Comparison of ENCODE assay signal across 12 mouse cellular contexts in the genomic region with DNA sequence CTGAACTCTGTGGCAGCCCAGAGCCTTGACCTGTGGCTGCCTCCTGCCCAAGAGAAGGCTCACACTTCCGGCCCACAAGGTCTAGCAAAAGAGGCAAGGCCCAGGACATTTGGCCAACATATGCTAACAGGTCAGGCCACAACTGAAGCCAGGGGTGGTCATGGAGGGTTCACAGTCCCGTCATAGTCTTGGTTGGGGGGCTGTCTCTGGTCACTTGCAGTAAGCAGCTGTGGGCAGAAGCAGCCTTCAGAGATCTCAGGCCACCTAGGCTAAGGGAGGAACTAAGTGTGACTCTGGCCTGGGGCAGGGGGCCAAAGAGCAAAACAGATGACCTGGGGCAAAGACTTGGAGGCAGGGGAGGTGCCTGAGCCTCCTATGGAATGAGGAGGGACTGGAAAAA.
DNase-seq lines count a peak whose midpoint lies in the region; ATAC-seq and TF ChIP-seq lines count a peak whose summit lies in the region.
"Had no signal": no experiment of that assay in that cellular context is flagged by ENCODE, and none has a peak within 500 bp of the region (broad histone marks: within the 10 kb centered on the region; RNA-seq: fewer than 3 reads in every experiment).

No protein-coding gene starts in this region.

- H3K4me3 ChIP-seq in cortical plate, adult 2 months (ENCODE audit: insufficient read depth, low read length), result peak overlapping the region; percentile 48; the same call in 1 of the 2 replicates
- no peak overlapping the region for H3K4me3 ChIP-seq in hindbrain, embryonic 12.5 days
- H3K4me3 ChIP-seq in midbrain, embryonic 15.5 days, result no peak overlapping the region
- no peak overlapping the region for H3K4me3 ChIP-seq in stomach, postnatal 0 days (ENCODE audit: low read depth, low read length)

- WGBS in hindbrain, embryonic 12.5 days, result 53% methylated on average over 2 of the region's 2 CpGs
- 68% methylated on average over 2 of the region's 2 CpGs for WGBS in midbrain, embryonic 15.5 days
- 86% methylated on average over 2 of the region's 2 CpGs for WGBS in stomach, postnatal 0 days

- H3K4me2 ChIP-seq in hindbrain, embryonic 12.5 days (replicated peaks), result 0 out of 2 replicates have a peak overlapping the region, but pooled peaks have one; percentile 3
- H3K4me2 ChIP-seq in midbrain, embryonic 15.5 days, result peak overlapping the region; percentile 76
- no peak overlapping the region for H3K4me2 ChIP-seq in stomach, postnatal 0 days (replicated peaks; ENCODE audit: low read depth)
- H3K4me2 ChIP-seq: liver, embryonic 11.5 days had no signal

- no peak overlapping the region for H3K27ac ChIP-seq in cortical plate, adult 2 months (ENCODE audit: insufficient read depth, low read length)
- peak overlapping the region; percentile 86 for H3K27ac ChIP-seq in hindbrain, embryonic 12.5 days
- H3K27ac ChIP-seq in midbrain, embryonic 15.5 days, result peak overlapping the region; percentile 85
- no peak overlapping the region for H3K27ac ChIP-seq in stomach, postnatal 0 days (replicated peaks)

- H3K36me3 ChIP-seq in hindbrain, embryonic 12.5 days, result no peaks in the 10 kb centered on the region
- no peaks in the 10 kb centered on the region for H3K36me3 ChIP-seq in midbrain, embryonic 15.5 days (replicated peaks)
- H3K36me3 ChIP-seq in stomach, postnatal 0 days (ENCODE audit: control insufficient read depth, insufficient read depth, low read length), result no peaks in the 10 kb centered on the region

- no peak for TF ChIP-seq POLR2A in cortical plate, adult 2 months (IDR thresholded peaks at IDR 0.05; ENCODE audit: extremely low read depth, insufficient read depth, low read length)

- TF ChIP-seq CTCF in cortical plate, adult 2 months (IDR thresholded peaks at IDR 0.05; ENCODE audit: extremely low read depth, insufficient read depth, low read length), result no peak
- TF ChIP-seq CTCF in stomach, postnatal 0 days (IDR thresholded peaks at IDR 0.05; ENCODE audit: low read depth), result no peak

- H3K27me3 ChIP-seq in hindbrain, embryonic 12.5 days, result peaks cover 67% of the 10 kb centered on the region
- H3K27me3 ChIP-seq in midbrain, embryonic 15.5 days (replicated peaks), result no peaks in the 10 kb centered on the region
- H3K27me3 ChIP-seq in stomach, postnatal 0 days (ENCODE audit: control insufficient read depth, insufficient read depth, low read length), result no peaks in the 10 kb centered on the region

- peaks cover 8% of the 10 kb centered on the region for H3K4me1 ChIP-seq in cortical plate, adult 2 months (ENCODE audit: control insufficient read depth, insufficient read depth, low read length)
- peaks cover 48% of the 10 kb centered on the region for H3K4me1 ChIP-seq in hindbrain, embryonic 12.5 days
- H3K4me1 ChIP-seq in midbrain, embryonic 15.5 days, result peaks cover 50% of the 10 kb centered on the region
- H3K4me1 ChIP-seq in stomach, postnatal 0 days (replicated peaks; ENCODE audit: control insufficient read depth, insufficient read depth), result peaks cover 3% of the 10 kb centered on the region; the same call in 1 of the 2 replicates

- no peak for TF ChIP-seq EP300 in stomach, postnatal 0 days (optimal IDR thresholded peaks at IDR 0.05)

- DNase-seq in cerebellum, adult 9-11 months, result peak; percentile 1
- DNase-seq in cerebellum, postnatal 36 days, result no peak
- no peak for DNase-seq in stomach, postnatal 0 days (ENCODE audit: low spot score)
- DNase-seq in retina, embryonic 14.5 days (ENCODE audit: low spot score), result no peak
- DNase-seq in T-cell, adult 2 months (ENCODE audit: low spot score), result no peak
- DNase-seq: adrenal gland, postnatal 25 days; kidney, adult 11 months; thymus, adult 2 months had no signal

- no peak for ATAC-seq in hindbrain, embryonic 12.5 days (ENCODE audit: low FRiP score)
- no peak for ATAC-seq in midbrain, embryonic 15.5 days (replicated peaks)
- no peak for ATAC-seq in stomach, postnatal 0 days (ENCODE audit: low FRiP score, low TSS enrichment)

- H3K9me3 ChIP-seq in hindbrain, embryonic 12.5 days (replicated peaks), result no peaks in the 10 kb centered on the region
- no peaks in the 10 kb centered on the region for H3K9me3 ChIP-seq in midbrain, embryonic 15.5 days
- no peaks in the 10 kb centered on the region for H3K9me3 ChIP-seq in stomach, postnatal 0 days (ENCODE audit: control insufficient read depth, low read length)

- H3K9ac ChIP-seq in hindbrain, embryonic 12.5 days, result peak overlapping the region; percentile 38; the same call in 1 of the 2 replicates
- H3K9ac ChIP-seq in midbrain, embryonic 15.5 days, result no peak overlapping the region
- H3K9ac ChIP-seq in stomach, postnatal 0 days (ENCODE audit: low read length), result no peak overlapping the region

Comparison
In these comparisons a context has a peak if more than half of its experiments do, and no peak if none do; other contexts are left out.
1. H3K27ac ChIP-seq: peak in hindbrain, embryonic 12.5 days (single experiment) and midbrain, embryonic 15.5 days (single experiment); none in cortical plate, adult 2 months (single experiment) and stomach, postnatal 0 days (single experiment).